Mouse (Mus musculus) brown adipose tissue, adult 24 weeks (tissue): ENCODE measurements around the gene Zfyve9. TPM values are rescaled to one million over a fixed set of nuclear protein-coding genes. Genes with fewer than 3 reads are reported as not detected.
"Not testable (repeated sequence)": the region's sequence is repeated elsewhere in the genome, so short reads cannot be mapped to it uniquely, and the experiment has no call there.

Experiments
- H3K27ac ChIP-seq: fragments of 200-500 bp; replicated peaks from 2 replicates; pipeline ENCODE4 v1.5.1; 2012; ENCODE audit warnings: low read depth, mild to moderate bottlenecking, low read length
- H3K4me1 ChIP-seq: fragments of 200-500 bp; 2 replicates; pipeline ENCODE4 v1.6.1; 2012; ENCODE audit warnings: low read length, mixed read lengths; ENCODE audit not compliant: control insufficient read depth, insufficient read depth, insufficient read length
- H3K4me3 ChIP-seq: fragments of 200-500 bp; 2 replicates; pipeline ENCODE4 v1.5.1; 2012; ENCODE audit warnings: low read depth, mild to moderate bottlenecking, low read length, moderate library complexity; ENCODE audit not compliant: insufficient read depth
- polyA plus RNA-seq: library from polyadenylated mRNA; stranded (reverse); fragments of >200 nt; gene quantifications from 2 replicates; pipeline ENCODE4 v1.2.4, GENCODE M21; 2012; ENCODE audit not compliant: missing spikeins, insufficient read depth, insufficient read length

The Zfyve9 gene
- polyA plus RNA-seq, 1 experiment = 10.3 TPM

- no peaks in the 10 kb centered on the region for H3K4me1 ChIP-seq
- peak overlapping the region; percentile 67 for H3K27ac ChIP-seq
- peak overlapping the region; percentile 89 for H3K4me3 ChIP-seq
These were observed 888 bp downstream of the Zfyve9 start for GRCm38 (mm10) chr4:108779763-108780056.

DNA sequence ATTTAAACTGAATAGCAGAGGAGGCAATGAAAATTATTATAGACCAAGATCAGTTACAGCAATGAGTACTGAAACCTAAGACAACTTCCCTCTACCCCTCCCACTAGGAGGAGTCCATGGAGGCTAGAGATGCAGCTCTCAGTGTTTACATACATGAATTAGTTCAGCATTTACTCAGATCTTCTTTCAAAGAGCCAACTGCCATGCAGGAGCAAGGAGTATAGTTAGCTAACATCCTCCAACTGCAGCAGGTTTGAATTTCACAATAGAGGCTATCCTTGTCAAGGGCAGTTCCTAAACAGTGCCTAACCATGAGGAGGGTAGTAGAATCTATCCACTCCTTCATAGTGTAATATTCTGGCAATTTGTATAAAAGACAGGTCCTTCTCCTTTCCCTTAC lies 12.1 kb downstream of the Zfyve9 start:
- H3K4me3 ChIP-seq = no peak overlapping the region
- no peak overlapping the region for H3K27ac ChIP-seq
- peaks cover 2% of the 10 kb centered on the region for H3K4me1 ChIP-seq

DNA sequence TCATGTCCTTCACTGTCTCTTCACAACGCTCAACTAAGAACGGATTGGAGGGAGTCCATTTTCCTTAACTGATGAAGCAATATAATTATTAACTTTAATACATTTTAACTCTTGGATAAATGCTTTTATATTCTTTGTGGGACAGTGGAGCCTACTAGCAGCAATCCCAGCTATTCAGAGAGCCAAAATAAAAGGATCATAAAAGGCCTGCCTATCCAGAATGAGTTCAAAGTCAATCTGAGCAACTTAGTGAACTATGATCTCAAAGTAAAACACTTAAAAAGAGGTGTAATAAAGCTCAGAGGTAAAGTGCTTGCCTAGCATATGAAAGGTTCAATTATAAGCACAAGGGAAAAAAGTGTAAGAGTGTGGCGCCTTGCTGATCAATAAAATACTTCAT lies 21.0 kb downstream of the Zfyve9 start:
- H3K4me1 ChIP-seq = no peaks in the 10 kb centered on the region
- no peak overlapping the region for H3K4me3 ChIP-seq
- H3K27ac ChIP-seq = no peak overlapping the region

DNA sequence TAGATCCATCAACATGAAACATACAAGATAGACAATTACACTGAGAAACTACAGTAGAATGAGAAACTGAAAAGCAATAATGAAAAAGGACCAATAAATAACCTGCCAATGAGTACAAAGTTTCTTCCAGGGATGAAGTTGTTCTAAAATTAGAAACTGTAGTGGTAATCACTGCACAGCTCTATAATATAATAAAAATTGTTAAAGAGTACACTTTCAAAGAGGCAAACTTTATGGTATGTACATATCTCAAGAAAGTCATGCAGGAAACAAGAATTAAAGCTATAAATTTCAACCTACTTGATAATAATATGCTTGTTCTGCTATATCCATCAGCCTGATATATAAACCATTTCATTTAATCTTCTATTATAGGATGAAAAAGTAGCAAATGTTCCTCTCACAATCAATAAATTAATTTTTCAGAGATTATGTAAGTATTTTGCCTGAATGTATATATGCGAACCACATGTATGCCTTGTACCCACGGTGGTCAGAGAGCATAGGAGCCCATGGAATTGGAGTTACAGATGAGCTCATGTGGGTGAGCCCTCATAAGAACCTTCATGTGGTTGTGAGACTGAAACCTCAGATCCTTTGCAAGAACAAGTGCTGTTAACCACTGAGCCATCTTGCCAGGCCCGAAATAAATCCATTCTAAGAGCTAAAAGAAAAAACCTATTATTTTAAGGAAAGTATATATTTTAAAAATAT lies 34.3 kb downstream of the Zfyve9 start:
- H3K4me1 ChIP-seq = no peaks in the 10 kb centered on the region
- no peak overlapping the region for H3K27ac ChIP-seq
- no peak overlapping the region for H3K4me3 ChIP-seq

DNA sequence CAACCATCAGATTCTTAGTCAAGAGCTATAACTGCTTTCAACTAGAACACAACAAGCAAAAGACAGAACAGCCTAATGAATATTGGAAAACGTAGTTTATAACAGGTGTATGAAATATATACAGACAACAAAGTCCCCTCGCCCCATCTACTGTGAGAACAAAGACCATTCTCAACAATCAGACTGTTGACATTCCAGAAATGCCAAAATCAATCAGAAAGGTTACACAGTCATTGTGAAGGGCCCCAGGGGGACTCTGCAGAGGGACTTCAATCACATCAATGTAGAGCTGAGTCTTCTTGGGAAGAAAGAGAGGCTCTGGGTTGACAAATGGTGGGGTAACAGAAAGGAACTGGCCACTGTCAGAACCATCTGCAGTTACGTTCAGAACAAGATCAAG lies 49.0 kb downstream of the Zfyve9 start:
- Histone ChIP-seq H3K4me3 (no peak overlapping the region), H3K4me1 (no peaks in the 10 kb centered on the region; the same call in 1 of the 2 replicates), H3K27ac (no peak overlapping the region)

- Histone ChIP-seq H3K27ac (no peak overlapping the region), H3K4me3 (no peak overlapping the region), H3K4me1 (no peaks in the 10 kb centered on the region; the same call in 1 of the 2 replicates)
These were observed 50.1 kb downstream of the Zfyve9 start for GRCm38 (mm10) chr4:108730450-108730849.

GRCm38 (mm10) chr4:108724102-108724501 lies 56.5 kb downstream of the Zfyve9 start:
- no peaks in the 10 kb centered on the region for H3K4me1 ChIP-seq
- no peak overlapping the region for H3K4me3 ChIP-seq
- H3K27ac ChIP-seq = no peak overlapping the region

- Histone ChIP-seq H3K4me1 (no peaks in the 10 kb centered on the region), H3K4me3 (no peak overlapping the region), H3K27ac (no peak overlapping the region)
These were observed 59.3 kb downstream of the Zfyve9 start for GRCm38 (mm10) chr4:108721245-108721784.

DNA sequence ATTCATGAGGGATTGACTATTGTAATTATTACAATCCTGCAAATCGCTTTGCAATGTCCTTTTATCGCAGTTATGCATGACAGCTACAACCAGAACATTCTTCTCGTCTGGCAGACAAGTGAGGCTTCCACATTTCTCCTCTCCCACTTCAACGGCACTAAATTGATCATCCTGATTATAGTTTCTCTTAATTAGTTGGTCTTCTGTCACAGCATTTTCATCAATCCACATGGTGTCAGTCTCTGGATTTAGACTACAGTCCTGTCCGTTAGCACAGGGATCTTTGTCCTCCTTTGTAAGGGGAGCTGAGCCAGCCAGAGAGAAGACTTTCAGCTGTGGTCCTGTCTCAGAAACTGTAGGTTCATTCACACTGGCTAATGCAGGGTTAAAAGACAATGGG lies 61.2 kb downstream of the Zfyve9 start, which contains the start of gene 3110021N24Rik:
Gene 3110021N24Rik (plus strand): TSS at position 301 of the 400 bp plus-strand sequence.
- no peaks in the 10 kb centered on the region for H3K4me1 ChIP-seq
- no peak within 1 kb of the TSS for H3K27ac ChIP-seq

GRCm38 (mm10) chr4:108708209-108708608 lies 72.4 kb downstream of the Zfyve9 start:
- H3K4me1 ChIP-seq = no peaks in the 10 kb centered on the region
- H3K4me3 ChIP-seq = no peak overlapping the region
- H3K27ac ChIP-seq = no peak overlapping the region

More for the DNA sequence above, 61.2 kb downstream of the Zfyve9 start, which contains the start of gene 3110021N24Rik:
- H3K4me3 ChIP-seq = no peak within 1 kb of the TSS

DNA sequence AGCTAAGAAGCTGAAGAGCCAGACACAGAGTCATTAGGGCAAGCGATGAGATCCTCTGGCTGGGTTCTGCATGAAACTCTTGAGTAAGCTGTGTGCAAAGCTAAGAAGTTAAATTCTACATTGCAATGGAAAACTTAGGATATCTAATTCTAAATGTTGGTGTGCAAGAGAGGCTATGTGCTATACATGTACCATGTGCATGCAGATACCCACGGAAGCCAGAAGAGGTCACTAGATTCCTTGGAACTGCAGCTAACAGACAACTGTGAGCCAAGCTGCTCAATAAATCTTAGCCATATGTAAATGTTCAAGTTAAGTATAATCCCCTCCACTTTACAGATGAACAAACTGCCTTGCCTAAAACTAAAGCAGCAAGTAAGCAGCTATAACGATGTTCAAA lies 83.7 kb downstream of the Zfyve9 start:
- no peaks in the 10 kb centered on the region for H3K4me1 ChIP-seq
- no peak overlapping the region for H3K4me3 ChIP-seq
- no peak overlapping the region for H3K27ac ChIP-seq

GRCm38 (mm10) chr4:108691469-108691868 lies 89.1 kb downstream of the Zfyve9 start:
- Histone ChIP-seq H3K4me3 (no peak overlapping the region), H3K4me1 (no peaks in the 10 kb centered on the region), H3K27ac (no peak overlapping the region)

DNA sequence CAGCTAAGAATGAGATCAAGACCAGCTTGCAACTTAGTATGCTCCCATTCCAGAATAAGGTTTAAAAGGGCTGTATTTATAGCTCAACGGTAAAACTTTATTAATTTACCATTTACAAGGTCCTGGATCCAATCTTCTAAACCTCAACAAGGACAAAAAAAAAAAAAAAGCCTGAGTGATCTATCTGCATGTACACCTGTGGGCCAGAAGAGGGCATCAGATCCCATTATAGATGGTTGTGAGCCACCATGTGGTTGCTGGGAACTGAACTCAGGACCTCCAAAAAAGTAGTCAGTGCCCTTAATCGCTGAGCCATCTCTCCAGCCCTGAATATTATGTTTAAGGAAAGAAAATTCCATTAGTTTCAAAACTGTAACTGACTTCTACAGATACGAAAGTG lies 90.1 kb downstream of the Zfyve9 start:
- Histone ChIP-seq H3K4me3 (no peak overlapping the region), H3K27ac (no peak overlapping the region), H3K4me1 (no peaks in the 10 kb centered on the region)

GRCm38 (mm10) chr4:108687098-108687497 lies 93.5 kb downstream of the Zfyve9 start:
- H3K27ac ChIP-seq, H3K4me1 ChIP-seq, H3K4me3 ChIP-seq: not testable (repeated sequence)

GRCm38 (mm10) chr4:108686156-108686555 lies 94.4 kb downstream of the Zfyve9 start:
- Histone ChIP-seq H3K27ac (no peak overlapping the region), H3K4me3 (no peak overlapping the region), H3K4me1 (no peaks in the 10 kb centered on the region)

- Histone ChIP-seq H3K4me1 (no peaks in the 10 kb centered on the region), H3K4me3 (no peak overlapping the region), H3K27ac (no peak overlapping the region)
These were observed 116.2 kb downstream of the Zfyve9 start for GRCm38 (mm10) chr4:108664407-108664806.
